Mouse (Mus musculus) erythroblast, embryonic 14.5 days (primary cell): ENCODE measurements around the gene Maml3.

ENCODE experiments used
- GATA1 ChIP-seq: IDR thresholded peaks from 2 replicates; pipeline ENCODE4 v1.6.1; 2012; ENCODE audit warnings: low read length, inconsistent platforms, mixed read lengths
- TAL1 ChIP-seq: IDR thresholded peaks from 3 replicates; pipeline ENCODE4 v1.6.1; 2012; ENCODE audit warnings: low read length, inconsistent platforms, mixed read lengths

GRCm38 (mm10) chr3:51695713-51696112 lies 409.2 kb downstream of the Maml3 start:
- TF ChIP-seq TAL1 (no peak), GATA1 (no peak)
